Mouse (Mus musculus): ENCODE measurements around the gene Gm7137.

DNA sequence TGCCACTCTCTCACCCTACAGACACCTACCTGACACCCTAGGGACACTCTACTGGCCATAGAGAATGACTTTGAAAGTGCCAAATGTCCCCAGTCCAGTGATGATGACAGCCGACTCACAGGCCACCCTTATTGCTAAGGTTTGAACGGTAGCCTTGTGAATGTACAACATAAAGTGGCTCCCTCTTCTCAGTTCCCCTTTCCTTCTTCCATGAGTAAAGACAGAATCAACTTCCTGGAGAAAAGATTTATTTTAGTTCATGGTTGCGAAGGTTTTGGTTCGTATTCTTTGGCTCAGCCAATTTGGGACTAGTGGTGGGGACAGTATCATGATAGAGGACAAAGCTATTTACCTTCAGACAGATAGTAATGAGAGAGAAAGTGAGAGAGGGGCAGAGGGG, 49.1 kb downstream of the Gm7137 start:
- TF ChIP-seq MAFK (IDR thresholded peaks at IDR 0.05; ENCODE audit: borderline replicate concordance, low read depth, low read length) (no peak), POLR2A (IDR thresholded peaks at IDR 0.05; ENCODE audit: control insufficient read depth in 1 of 2, insufficient read depth in 1 of 2, low read depth in 1 of 2, low read length in 2 of 2, poor library complexity in 1 of 2) (no peak), POLR2AphosphoS5 (IDR thresholded peaks at IDR 0.05; ENCODE audit: borderline replicate concordance, low read depth, low read length) (no peak), ETS1 (IDR thresholded peaks at IDR 0.05; ENCODE audit: low read depth, low read length) (no peak), EP300 (IDR thresholded peaks at IDR 0.05; ENCODE audit: low read depth in 1 of 2, low read length in 2 of 2) (no peak)

All from MEL (cell line).